Mouse (Mus musculus): ENCODE measurements around the gene Pstpip1.

Pstpip1 gene

GRCm38 (mm10) chr9:56151745-56152481, 62.2 kb downstream of the Pstpip1 start:
- peak; percentile 25 to 43 for DNase-seq

DNA sequence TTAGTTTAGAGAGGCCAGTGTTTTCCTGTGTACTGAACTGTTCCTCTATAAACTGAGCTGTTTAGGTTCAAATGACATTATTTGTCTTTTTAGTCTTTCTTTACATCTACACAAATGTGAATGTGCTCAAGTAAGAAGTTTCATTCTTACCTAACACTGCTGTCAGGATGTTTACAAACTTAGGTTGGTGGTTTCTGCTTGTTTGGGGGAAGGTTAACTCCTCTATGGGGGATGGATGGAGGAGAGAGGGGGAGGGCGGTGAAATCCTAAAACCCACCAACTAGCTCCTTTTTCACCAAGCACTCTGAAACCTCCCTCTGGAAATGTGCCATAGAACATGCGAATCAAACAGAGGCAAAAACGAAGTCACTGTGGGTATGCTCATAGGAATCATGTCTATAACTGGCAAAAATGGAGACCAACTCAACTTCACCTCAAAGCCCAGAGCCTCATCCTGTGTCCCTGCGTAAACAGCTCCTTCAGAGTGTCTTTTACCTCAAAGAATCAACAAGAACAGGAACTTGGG, 62.8 kb downstream of the Pstpip1 start:
- DNase-seq: no peak

DNA sequence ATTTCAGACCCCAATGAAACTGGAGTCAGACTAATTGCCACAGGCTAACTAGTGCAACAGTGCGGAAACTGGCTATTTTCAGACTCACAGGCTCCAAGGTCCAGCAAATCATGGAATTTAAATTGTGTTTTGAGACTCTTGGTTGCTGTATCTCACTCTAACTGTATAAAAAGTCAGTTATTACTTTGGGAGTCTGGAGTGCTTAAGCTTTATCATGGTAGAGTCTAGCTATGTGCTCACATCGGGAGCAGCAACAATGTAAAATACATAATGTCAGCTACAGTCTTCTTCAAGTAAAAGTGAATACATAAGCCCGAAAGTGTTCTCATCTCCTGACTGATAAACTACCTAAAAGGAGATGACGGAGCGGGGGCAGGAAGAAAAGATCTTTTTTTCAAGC, 64.8 kb downstream of the Pstpip1 start:
- DNase-seq: no peak

DNA sequence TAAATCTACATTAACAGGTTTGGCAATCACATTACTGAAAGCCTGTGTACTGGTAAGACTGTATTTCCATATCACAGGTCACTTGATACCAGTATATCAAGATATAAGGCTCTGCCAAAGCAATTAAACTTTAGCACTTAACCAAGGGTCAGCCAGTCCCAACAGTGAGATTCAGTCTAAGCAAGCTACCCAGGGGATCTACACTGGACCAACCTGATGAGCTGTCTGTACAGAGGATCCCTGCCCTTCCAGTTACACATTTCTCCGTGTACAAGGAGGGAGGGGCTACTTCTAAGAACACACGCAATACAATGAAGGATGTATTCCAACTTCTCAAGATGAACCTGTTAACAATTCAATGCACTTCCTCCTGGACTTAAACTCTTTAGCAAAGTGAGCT, 68.3 kb downstream of the Pstpip1 start:
- DNase-seq: no peak

GRCm38 (mm10) chr9:56159456-56159855, 69.7 kb downstream of the Pstpip1 start:
- no peak for DNase-seq

- peak; percentile 92 to 95 for DNase-seq
These were observed 70.8 kb downstream of the Pstpip1 start for GRCm38 (mm10) chr9:56160341-56161141.

GRCm38 (mm10) chr9:56165377-56165776, 75.6 kb downstream of the Pstpip1 start, which contains the start of gene Tspan3:
Tspan3 (minus strand) TSS chr9:56165477.
- DNase-seq: no peak

- no peak for DNase-seq
These were observed 76.4 kb downstream of the Pstpip1 start for GRCm38 (mm10) chr9:56166161-56166560.

DNA sequence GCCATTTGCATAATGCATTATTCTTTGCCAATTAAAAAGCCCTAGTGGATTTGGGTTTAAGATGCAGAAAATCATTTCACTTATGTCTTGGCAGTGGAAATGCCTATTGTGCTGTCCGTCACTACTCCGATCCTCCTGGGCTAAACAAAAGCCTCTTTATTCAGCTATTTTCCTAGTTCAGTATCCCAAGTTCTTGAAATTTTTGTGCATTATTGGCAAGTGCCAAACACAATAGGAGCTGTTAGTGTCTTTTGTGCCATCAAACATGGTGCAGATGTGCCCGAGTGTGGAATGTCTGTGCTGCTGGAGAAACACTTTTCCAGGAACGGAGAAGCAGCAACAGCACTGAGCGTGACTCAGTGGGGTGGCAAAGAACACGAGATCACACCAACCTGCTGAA, 77.9 kb downstream of the Pstpip1 start:
- no peak for DNase-seq

- no peak for DNase-seq
These were observed 85.6 kb downstream of the Pstpip1 start for GRCm38 (mm10) chr9:56175316-56175715.

DNA sequence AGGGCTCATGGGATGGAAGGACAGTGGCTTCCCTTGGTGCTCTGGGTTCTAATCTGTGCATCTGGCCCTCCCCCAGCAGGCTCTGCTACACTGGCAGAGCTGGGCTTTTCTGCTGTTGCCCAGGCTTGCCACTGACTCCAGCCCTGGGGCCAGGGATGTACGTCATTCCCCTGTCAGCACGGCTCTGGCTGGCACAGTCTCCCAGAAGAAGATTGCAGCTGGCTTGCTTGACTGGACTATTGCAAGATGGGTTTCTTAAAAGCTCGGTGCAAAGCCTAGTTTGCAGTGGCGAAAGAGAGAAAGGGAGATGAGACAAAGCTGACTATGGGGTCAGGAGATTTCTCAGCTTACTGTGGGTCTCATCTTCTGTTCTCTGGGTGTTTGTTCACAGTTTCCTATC, 87.6 kb downstream of the Pstpip1 start:
- no peak for DNase-seq

Data from kidney, postnatal 4 days (tissue).